In genomic region chr15:36892576-36893205, GRCm38 (mm10) we compare ENCODE assay signal across 10 mouse cellular contexts.
DNase-seq lines count a peak whose midpoint lies in the region; ATAC-seq and TF ChIP-seq lines count a peak whose summit lies in the region.
"Had no signal": no experiment of that assay in that cellular context is flagged by ENCODE, and none has a peak within 500 bp of the region (broad histone marks: within the 10 kb centered on the region; RNA-seq: fewer than 3 reads in every experiment).

No protein-coding gene starts in this region.

- no peak for ATAC-seq in lung, embryonic 16.5 days (ENCODE audit: low read depth)
- ATAC-seq in embryonic facial prominence, embryonic 13.5 days (ENCODE audit: insufficient number of reproducible peaks, insufficient read depth, low FRiP score, low TSS enrichment, low read depth) = no peak
- peak; percentile 65 for ATAC-seq in intestine, postnatal 0 days
- ATAC-seq in stomach, embryonic 15.5 days (ENCODE audit: insufficient read depth, low FRiP score, low read depth) = no peak
- ATAC-seq in liver, embryonic 11.5 days (replicated peaks; ENCODE audit: low FRiP score) = no peak
- ATAC-seq in monocyte, adult 5-6 weeks (replicated peaks; ENCODE audit: insufficient number of reproducible peaks, low FRiP score, low TSS enrichment, poor library complexity, severe bottlenecking) = no peak

- H3K9ac ChIP-seq in lung, embryonic 16.5 days (ENCODE audit: low read length) = no peak overlapping the region
- H3K9ac ChIP-seq in embryonic facial prominence, embryonic 13.5 days = no peak overlapping the region
- H3K9ac ChIP-seq in intestine, postnatal 0 days (ENCODE audit: low read depth, low read length) = no peak overlapping the region
- no peak overlapping the region for H3K9ac ChIP-seq in stomach, embryonic 15.5 days
- no peak overlapping the region for H3K9ac ChIP-seq in liver, embryonic 11.5 days (ENCODE audit: low read depth, low read length)
- H3K9ac ChIP-seq: liver, embryonic 13.5 days had no signal

- H3K4me2 ChIP-seq in lung, embryonic 16.5 days (ENCODE audit: low read depth, low read length) = peak overlapping the region; percentile 28; the same call in 1 of the 2 replicates
- peak overlapping the region; percentile 30 for H3K4me2 ChIP-seq in embryonic facial prominence, embryonic 13.5 days
- peak overlapping the region; percentile 39 for H3K4me2 ChIP-seq in intestine, postnatal 0 days (replicated peaks; ENCODE audit: low read depth)
- H3K4me2 ChIP-seq in stomach, embryonic 15.5 days = peak overlapping the region; percentile 24
- H3K4me2 ChIP-seq in liver, embryonic 11.5 days = no peak overlapping the region
- H3K4me2 ChIP-seq: liver, embryonic 13.5 days had no signal

- no peaks in the 10 kb centered on the region for H3K36me3 ChIP-seq in lung, embryonic 16.5 days (ENCODE audit: control insufficient read depth, insufficient read depth, low read length)
- H3K36me3 ChIP-seq in embryonic facial prominence, embryonic 13.5 days = no peaks in the 10 kb centered on the region
- H3K36me3 ChIP-seq in intestine, postnatal 0 days (ENCODE audit: control insufficient read depth, insufficient read depth) = no peaks in the 10 kb centered on the region
- no peaks in the 10 kb centered on the region for H3K36me3 ChIP-seq in stomach, embryonic 15.5 days
- no peaks in the 10 kb centered on the region for H3K36me3 ChIP-seq in liver, embryonic 11.5 days (ENCODE audit: control insufficient read depth, insufficient read depth, low read length)
- H3K36me3 ChIP-seq: liver, embryonic 13.5 days had no signal

- H3K4me1 ChIP-seq in lung, embryonic 16.5 days (replicated peaks; ENCODE audit: control insufficient read depth, insufficient read depth, low read length) = peaks cover 5% of the 10 kb centered on the region
- H3K4me1 ChIP-seq in embryonic facial prominence, embryonic 13.5 days = peaks cover 18% of the 10 kb centered on the region
- no peaks in the 10 kb centered on the region for H3K4me1 ChIP-seq in intestine, postnatal 0 days (replicated peaks; ENCODE audit: control insufficient read depth, insufficient read depth, low read length)
- peaks cover 15% of the 10 kb centered on the region for H3K4me1 ChIP-seq in stomach, embryonic 15.5 days
- 0 out of 2 replicates have a peak, but pooled peaks cover 5% of the 10 kb centered on the region for H3K4me1 ChIP-seq in liver, embryonic 11.5 days (replicated peaks; ENCODE audit: control insufficient read depth, insufficient read depth, low read length)
- H3K4me1 ChIP-seq: liver, embryonic 13.5 days had no signal

- TF ChIP-seq CTCF in intestine, postnatal 0 days (IDR thresholded peaks at IDR 0.05; ENCODE audit: low read depth) = no peak

- DNase-seq in lung, postnatal 10 days = no peak
- no peak for DNase-seq in spleen, postnatal 4 days (ENCODE audit: low spot score in 2 of 2)
- no peak for DNase-seq in liver, embryonic 11.5 days (ENCODE audit: low spot score)
- DNase-seq: liver, embryonic 13.5 days; thymus, adult 2 months had no signal

- no peaks in the 10 kb centered on the region; the same call in 1 of the 2 replicates for H3K27me3 ChIP-seq in lung, embryonic 16.5 days (ENCODE audit: control insufficient read depth, insufficient read depth, low read depth, low read length)
- peaks cover 34% of the 10 kb centered on the region for H3K27me3 ChIP-seq in embryonic facial prominence, embryonic 13.5 days
- no peaks in the 10 kb centered on the region for H3K27me3 ChIP-seq in intestine, postnatal 0 days (replicated peaks; ENCODE audit: control insufficient read depth, insufficient read depth, low read length)
- H3K27me3 ChIP-seq in stomach, embryonic 15.5 days (replicated peaks) = 0 out of 2 replicates have a peak, but pooled peaks cover 2% of the 10 kb centered on the region
- H3K27me3 ChIP-seq in liver, embryonic 11.5 days (replicated peaks; ENCODE audit: control insufficient read depth, insufficient read depth, low read length) = no peaks in the 10 kb centered on the region; the same call in 1 of the 2 replicates

- no peaks in the 10 kb centered on the region for H3K9me3 ChIP-seq in lung, embryonic 16.5 days (ENCODE audit: control insufficient read depth, low read length)
- H3K9me3 ChIP-seq in embryonic facial prominence, embryonic 13.5 days = no peaks in the 10 kb centered on the region
- H3K9me3 ChIP-seq in intestine, postnatal 0 days (ENCODE audit: control insufficient read depth) = no peaks in the 10 kb centered on the region
- H3K9me3 ChIP-seq in stomach, embryonic 15.5 days = no peaks in the 10 kb centered on the region
- H3K9me3 ChIP-seq in liver, embryonic 11.5 days (ENCODE audit: control insufficient read depth, low read length) = no peaks in the 10 kb centered on the region
- H3K9me3 ChIP-seq: liver, embryonic 13.5 days had no signal

- no peak overlapping the region for H3K27ac ChIP-seq in lung, embryonic 16.5 days (ENCODE audit: low read length)
- H3K27ac ChIP-seq in embryonic facial prominence, embryonic 13.5 days = no peak overlapping the region
- peak overlapping the region; percentile 1; the same call in 1 of the 2 replicates for H3K27ac ChIP-seq in intestine, postnatal 0 days (ENCODE audit: low read depth, low read length)
- peak overlapping the region; percentile 42; the same call in 1 of the 2 replicates for H3K27ac ChIP-seq in stomach, embryonic 15.5 days
- H3K27ac ChIP-seq in liver, embryonic 11.5 days (ENCODE audit: low read depth, low read length) = no peak overlapping the region
- H3K27ac ChIP-seq: liver, embryonic 13.5 days had no signal

- WGBS in lung, embryonic 16.5 days = 11% methylated on average over 15 of the region's 15 CpGs
- 9% methylated on average over 15 of the region's 15 CpGs for whole genome bisulfite sequencing in embryonic facial prominence, embryonic 13.5 days
- WGBS in intestine, postnatal 0 days = 16% methylated on average over 15 of the region's 15 CpGs
- WGBS in stomach, embryonic 15.5 days = 18% methylated on average over 15 of the region's 15 CpGs
- WGBS in liver, embryonic 11.5 days = 24% methylated on average over 15 of the region's 15 CpGs

- 0 out of 2 replicates have a peak overlapping the region, but pooled peaks have one; percentile 4 for H3K4me3 ChIP-seq in lung, embryonic 16.5 days (ENCODE audit: low read length)
- no peak overlapping the region for H3K4me3 ChIP-seq in embryonic facial prominence, embryonic 13.5 days
- no peak overlapping the region for H3K4me3 ChIP-seq in intestine, postnatal 0 days (ENCODE audit: low read depth, low read length)
- H3K4me3 ChIP-seq in stomach, embryonic 15.5 days (replicated peaks) = no peak overlapping the region
- H3K4me3 ChIP-seq in liver, embryonic 11.5 days (ENCODE audit: low read depth, low read length) = no peak overlapping the region
- H3K4me3 ChIP-seq: liver, embryonic 13.5 days had no signal

Comparison
In these comparisons a context has a peak if more than half of its experiments do, and no peak if none do; other contexts are left out.
1. H3K27ac ChIP-seq: peak in intestine, postnatal 0 days (single experiment) and stomach, embryonic 15.5 days (single experiment); none in lung, embryonic 16.5 days (single experiment), embryonic facial prominence, embryonic 13.5 days (single experiment) and liver, embryonic 11.5 days (single experiment).